Mouse (Mus musculus): ENCODE results near the gene Emsy. TPM values are rescaled to one million over a fixed set of nuclear protein-coding genes. Genes with fewer than 3 reads are reported as not detected.
A peak's percentile ranks its signal among the peaks of the same experiment; 100 is the strongest.

The Emsy gene
- total RNA-seq, 4 experiments from 2014 or later: 56.6 to 65.0 (median 59.1) TPM

GRCm38 (mm10) chr7:98667956-98668746 is 11.6 kb upstream of the Emsy start:
- DNase-seq (ENCODE audit: low spot score in 2 of 2): no peak

- no peak for DNase-seq (ENCODE audit: low spot score in 2 of 2)
These were observed 9.1 kb upstream of the Emsy start for GRCm38 (mm10) chr7:98665726-98666125.

GRCm38 (mm10) chr7:98665166-98665565 is 8.6 kb upstream of the Emsy start:
- no peak for DNase-seq (ENCODE audit: low spot score in 2 of 2)

GRCm38 (mm10) chr7:98655681-98656530 is 677 bp downstream of the Emsy start:
- peak; percentile 65 to 80 for DNase-seq (ENCODE audit: low spot score in 2 of 2)

- DNase-seq (ENCODE audit: low spot score in 2 of 2): no peak
These were observed 4.9 kb downstream of the Emsy start for GRCm38 (mm10) chr7:98651651-98652050.

- no peak for DNase-seq (ENCODE audit: low spot score in 2 of 2)
These were observed 12.3 kb downstream of the Emsy start for GRCm38 (mm10) chr7:98644238-98644637.

- DNase-seq (ENCODE audit: low spot score in 2 of 2): no peak
These were observed 20.0 kb downstream of the Emsy start for GRCm38 (mm10) chr7:98636607-98637006.

GRCm38 (mm10) chr7:98633032-98633431 is 23.6 kb downstream of the Emsy start:
- no peak for DNase-seq (ENCODE audit: low spot score in 2 of 2)

- no peak for DNase-seq (ENCODE audit: low spot score in 2 of 2)
These were observed 26.6 kb downstream of the Emsy start for GRCm38 (mm10) chr7:98629947-98630346.

- DNase-seq (ENCODE audit: low spot score in 2 of 2): no peak
These were observed 38.8 kb downstream of the Emsy start for GRCm38 (mm10) chr7:98617739-98618138.

- DNase-seq (ENCODE audit: low spot score in 2 of 2): no peak
These were observed 43.6 kb downstream of the Emsy start for GRCm38 (mm10) chr7:98612936-98613335.

- DNase-seq (ENCODE audit: low spot score in 2 of 2): no peak
These were observed 48.1 kb downstream of the Emsy start for GRCm38 (mm10) chr7:98608520-98608919.

GRCm38 (mm10) chr7:98607158-98607557 is 49.4 kb downstream of the Emsy start:
- DNase-seq (ENCODE audit: low spot score in 2 of 2): no peak

GRCm38 (mm10) chr7:98601715-98602114 is 54.9 kb downstream of the Emsy start:
- no peak for DNase-seq (ENCODE audit: low spot score in 2 of 2)

- no peak for DNase-seq (ENCODE audit: low spot score in 2 of 2)
These were observed 59.2 kb downstream of the Emsy start for GRCm38 (mm10) chr7:98597402-98597801.

- DNase-seq (ENCODE audit: low spot score in 2 of 2): no peak
These were observed 61.9 kb downstream of the Emsy start for GRCm38 (mm10) chr7:98594731-98595130.

- no peak for DNase-seq (ENCODE audit: low spot score in 2 of 2)
These were observed 63.3 kb downstream of the Emsy start for GRCm38 (mm10) chr7:98593276-98593675.

- no peak for DNase-seq (ENCODE audit: low spot score in 2 of 2)
These were observed 67.6 kb downstream of the Emsy start for GRCm38 (mm10) chr7:98589028-98589427.

- no peak for DNase-seq (ENCODE audit: low spot score in 2 of 2)
These were observed 70.3 kb downstream of the Emsy start for GRCm38 (mm10) chr7:98586313-98586712.

- DNase-seq (ENCODE audit: low spot score in 2 of 2): no peak
These were observed 72.0 kb downstream of the Emsy start for GRCm38 (mm10) chr7:98584555-98584954.

GRCm38 (mm10) chr7:98581266-98581665 is 75.3 kb downstream of the Emsy start:
- no peak for DNase-seq (ENCODE audit: low spot score in 2 of 2)

GRCm38 (mm10) chr7:98580441-98580840 is 76.1 kb downstream of the Emsy start:
- no peak for DNase-seq (ENCODE audit: low spot score in 2 of 2)
